Mouse (Mus musculus): ENCODE measurements around the gene Gas2l3. TPM values are rescaled to one million over a fixed set of nuclear protein-coding genes. Genes with fewer than 3 reads are reported as not detected.
A peak's percentile ranks its signal among the peaks of the same experiment; 100 is the strongest.

Gas2l3 gene
- total and polyA plus RNA-seq, 3 experiments: 2.9 to 3.7 TPM; not detected in 1

DNA sequence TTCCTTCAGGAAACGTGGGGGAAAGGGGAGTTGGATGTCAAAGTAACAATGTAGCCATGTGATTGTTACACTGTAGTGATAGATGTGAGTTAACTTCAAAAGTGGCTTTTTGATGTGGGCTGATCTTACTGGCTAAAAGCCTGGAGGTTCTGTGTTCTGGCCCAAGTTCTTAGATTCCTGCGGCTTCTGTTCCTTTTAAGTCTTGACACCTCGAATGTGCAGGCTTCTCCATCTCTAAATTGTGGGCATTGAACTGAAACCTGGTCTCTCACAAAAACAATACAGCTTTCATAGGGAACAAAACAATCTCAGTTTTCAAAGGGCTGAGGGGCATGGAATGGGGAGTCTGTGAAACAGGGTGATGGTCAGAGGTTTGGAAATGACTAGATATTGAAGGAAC, 614 bp upstream of the Gas2l3 start:
- Histone ChIP-seq H3K36me3 (ENCODE audit: control insufficient read depth in 1 of 2, insufficient read depth in 2 of 2, low read length in 2 of 2) (no peaks in the 10 kb centered on the region; a peak in 1 of 4 replicates), H3K4me1 (ENCODE audit: control insufficient read depth in 1 of 2, insufficient read depth in 2 of 2, low read length in 2 of 2) (peaks cover 3 to 6% of the 10 kb centered on the region in 2 experiments), H3K27ac (ENCODE audit: control insufficient read depth, low read depth, low read length) (no peak overlapping the region), H3K9me3 (replicated peaks; ENCODE audit: insufficient read depth, low read length) (no peaks in the 10 kb centered on the region), H3K4me3 (ENCODE audit: control insufficient read depth in 1 of 2, insufficient read depth in 1 of 2, low read depth in 2 of 2, low read length in 2 of 2) (peak overlapping the region; percentile 43 to 55; a peak in 3 of 4 replicates), H3K9ac (ENCODE audit: control insufficient read depth, low read depth, low read length, poor library complexity, severe bottlenecking) (peak overlapping the region; percentile 61), H3K27me3 (ENCODE audit: control insufficient read depth in 1 of 2, insufficient read depth in 2 of 2, low read length in 2 of 2) (no peaks in the 10 kb centered on the region), H3K79me2 (ENCODE audit: control insufficient read depth, insufficient read depth, low read length, poor library complexity) (peaks cover 1% of the 10 kb centered on the region; the same call in 1 of the 2 replicates)
- TF ChIP-seq POLR2AphosphoS5 (IDR thresholded peaks at IDR 0.05; ENCODE audit: borderline replicate concordance, low read depth, low read length): no peak
- TF ChIP-seq ETS1 (IDR thresholded peaks at IDR 0.05; ENCODE audit: low read depth, low read length): no peak
- TF ChIP-seq MAFK (IDR thresholded peaks at IDR 0.05; ENCODE audit: borderline replicate concordance, low read depth, low read length): no peak
- TF ChIP-seq GATA1 (IDR thresholded peaks at IDR 0.05; ENCODE audit: low read depth, low read length): no peak
- no peak for TF ChIP-seq ELF1 (IDR thresholded peaks at IDR 0.05; ENCODE audit: low read depth, low read length)
- no peak for TF ChIP-seq RCOR1 (IDR thresholded peaks at IDR 0.05; ENCODE audit: low read depth, low read length)
- no peak for DNase-seq (ENCODE audit: low read depth, low spot score)

DNA sequence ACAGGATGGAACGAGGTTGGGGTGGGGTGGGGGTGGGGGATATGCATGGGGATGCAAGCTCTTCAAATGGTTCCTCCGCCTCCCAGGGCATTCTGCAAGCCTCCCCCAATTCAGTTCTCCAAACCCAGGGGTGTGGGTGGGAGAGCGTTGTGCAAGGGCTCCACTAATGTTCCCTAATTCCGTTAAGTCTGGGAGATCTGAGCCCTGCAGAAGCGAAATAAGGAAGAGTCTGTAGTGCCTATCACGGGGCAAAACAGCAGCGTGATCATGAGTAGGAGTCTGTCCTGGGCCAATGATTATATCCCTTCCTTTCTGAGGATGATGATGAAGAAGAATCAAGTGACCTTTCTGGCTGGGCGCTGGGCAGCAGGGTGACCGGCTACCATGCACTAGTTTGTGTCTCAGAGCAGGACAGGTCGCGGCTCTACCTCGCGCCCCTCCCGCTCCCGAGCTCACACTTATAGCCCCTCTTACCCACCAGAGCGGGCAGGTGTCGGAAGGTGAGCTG, 598 bp downstream of the Gas2l3 start:
- peak; percentile 79 for DNase-seq (ENCODE audit: low read depth, low spot score)
- Histone ChIP-seq H3K4me1 (ENCODE audit: control insufficient read depth in 1 of 2, insufficient read depth in 2 of 2, low read length in 2 of 2) (peaks cover 3 to 9% of the 10 kb centered on the region in 2 experiments), H3K9me3 (replicated peaks; ENCODE audit: insufficient read depth, low read length) (no peaks in the 10 kb centered on the region), H3K27ac (ENCODE audit: control insufficient read depth, low read depth, low read length) (no peak overlapping the region; the same call in 1 of the 2 replicates), H3K36me3 (ENCODE audit: control insufficient read depth in 1 of 2, insufficient read depth in 2 of 2, low read length in 2 of 2) (peaks cover 0 to 2% of the 10 kb centered on the region in 2 experiments; a peak in 1 of 4 replicates), H3K9ac (ENCODE audit: control insufficient read depth, low read depth, low read length, poor library complexity, severe bottlenecking) (peak overlapping the region; percentile 62), H3K79me2 (ENCODE audit: control insufficient read depth, insufficient read depth, low read length, poor library complexity) (peaks cover 1% of the 10 kb centered on the region; the same call in 1 of the 2 replicates), H3K27me3 (ENCODE audit: control insufficient read depth in 1 of 2, insufficient read depth in 2 of 2, low read length in 2 of 2) (no peaks in the 10 kb centered on the region), H3K4me3 (ENCODE audit: control insufficient read depth in 1 of 2, insufficient read depth in 1 of 2, low read depth in 2 of 2, low read length in 2 of 2) (peak overlapping the region; percentile 79 to 87)
- TF ChIP-seq TBP (IDR thresholded peaks at IDR 0.05; ENCODE audit: low read depth, low read length) (0 out of 2 replicates have a peak, but pooled peaks have one; percentile 10), RCOR1 (IDR thresholded peaks at IDR 0.05; ENCODE audit: low read depth, low read length) (peak; percentile 2; the same call in 1 of the 2 replicates), CHD1 (IDR thresholded peaks at IDR 0.05; ENCODE audit: low read depth, low read length) (0 out of 2 replicates have a peak, but pooled peaks have one; percentile 25), ETS1 (IDR thresholded peaks at IDR 0.05; ENCODE audit: low read depth, low read length) (no peak), MAX (IDR thresholded peaks at IDR 0.05; ENCODE audit: low read length) (peak; percentile 19)

DNA sequence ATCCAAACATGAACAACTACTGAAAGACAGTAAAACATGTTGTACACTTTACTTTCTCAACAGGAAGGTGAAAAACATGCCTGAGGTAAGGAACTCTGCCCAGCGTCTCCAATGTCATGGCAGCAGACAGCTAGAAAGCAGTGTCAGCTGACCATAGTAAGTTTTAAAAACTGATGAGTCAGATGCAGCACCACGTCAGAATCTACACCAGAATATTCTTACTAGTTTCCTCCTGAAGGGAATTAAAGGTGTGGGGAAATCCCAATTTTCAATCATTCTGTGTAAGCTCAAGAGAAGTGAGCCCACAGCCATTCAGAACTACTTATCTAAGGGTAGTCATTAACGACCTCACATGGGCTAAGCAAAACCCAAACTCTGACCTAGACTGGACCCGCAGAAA, 1.1 kb downstream of the Gas2l3 start:
- H3K9ac ChIP-seq (ENCODE audit: control insufficient read depth, low read depth, low read length, poor library complexity, severe bottlenecking): peak overlapping the region; percentile 62
- peaks cover 3 to 9% of the 10 kb centered on the region in 2 experiments for H3K4me1 ChIP-seq (ENCODE audit: control insufficient read depth in 1 of 2, insufficient read depth in 2 of 2, low read length in 2 of 2)
- peaks cover 0 to 2% of the 10 kb centered on the region in 2 experiments; a peak in 1 of 4 replicates for H3K36me3 ChIP-seq (ENCODE audit: control insufficient read depth in 1 of 2, insufficient read depth in 2 of 2, low read length in 2 of 2)
- peak; percentile 40 for DNase-seq (ENCODE audit: low read depth, low spot score)
- peak overlapping the region; percentile 79 to 87 for H3K4me3 ChIP-seq (ENCODE audit: control insufficient read depth in 1 of 2, insufficient read depth in 1 of 2, low read depth in 2 of 2, low read length in 2 of 2)
- H3K27ac ChIP-seq (ENCODE audit: control insufficient read depth, low read depth, low read length): peak overlapping the region; percentile 10; the same call in 1 of the 2 replicates
- no peaks in the 10 kb centered on the region for H3K27me3 ChIP-seq (ENCODE audit: control insufficient read depth in 1 of 2, insufficient read depth in 2 of 2, low read length in 2 of 2)
- no peaks in the 10 kb centered on the region for H3K9me3 ChIP-seq (replicated peaks; ENCODE audit: insufficient read depth, low read length)
- H3K79me2 ChIP-seq (ENCODE audit: control insufficient read depth, insufficient read depth, low read length, poor library complexity): peaks cover 1% of the 10 kb centered on the region; the same call in 1 of the 2 replicates
- TF ChIP-seq E2F4 (IDR thresholded peaks at IDR 0.05; ENCODE audit: borderline replicate concordance, low read depth, low read length) (no peak), MAX (IDR thresholded peaks at IDR 0.05; ENCODE audit: low read length) (no peak), POLR2AphosphoS5 (IDR thresholded peaks at IDR 0.05; ENCODE audit: borderline replicate concordance, low read depth, low read length) (no peak), UBTF (IDR thresholded peaks at IDR 0.05; ENCODE audit: borderline replicate concordance, insufficient read depth, low read depth, low read length) (no peak), MAFK (IDR thresholded peaks at IDR 0.05; ENCODE audit: borderline replicate concordance, low read depth, low read length) (peak; percentile 31; the same call in 1 of the 2 replicates), USF1 (IDR thresholded peaks at IDR 0.05; ENCODE audit: low read depth, low read length) (peak; percentile 72), GABPA (IDR thresholded peaks at IDR 0.05; ENCODE audit: low read depth, low read length) (no peak), CTCF (IDR thresholded peaks at IDR 0.05 in 2 of 3, conservative IDR thresholded peaks at IDR 0.05 in 1 of 3; ENCODE audit: control insufficient read depth in 1 of 3, insufficient read depth in 1 of 3, low read depth in 2 of 3, low read length in 3 of 3, poor library complexity in 1 of 3, severe bottlenecking in 1 of 3) (no peak), EP300 (IDR thresholded peaks at IDR 0.05; ENCODE audit: low read depth in 1 of 2, low read length in 2 of 2) (no peak), POLR2A (IDR thresholded peaks at IDR 0.05; ENCODE audit: control insufficient read depth in 1 of 2, insufficient read depth in 1 of 2, low read depth in 1 of 2, low read length in 2 of 2, poor library complexity in 1 of 2) (no peak), MXI1 (IDR thresholded peaks at IDR 0.05; ENCODE audit: low read depth, low read length) (no peak), ELF1 (IDR thresholded peaks at IDR 0.05; ENCODE audit: low read depth, low read length) (no peak), NELFE (IDR thresholded peaks at IDR 0.05; ENCODE audit: low read depth, low read length) (no peak), MYC (IDR thresholded peaks at IDR 0.05; ENCODE audit: low read depth, low read length) (no peak), ETS1 (IDR thresholded peaks at IDR 0.05; ENCODE audit: low read depth, low read length) (0 out of 2 replicates have a peak, but pooled peaks have one; percentile 41), SIN3A (IDR thresholded peaks at IDR 0.05; ENCODE audit: low read length) (no peak), KAT2A (conservative IDR thresholded peaks at IDR 0.05; ENCODE audit: low read depth, low read length) (no peak)

Data from MEL (cell line).